Mouse (Mus musculus): ENCODE results near the gene Hivep3. TPM values are rescaled to one million over a fixed set of nuclear protein-coding genes. Genes with fewer than 3 reads are reported as not detected.
A peak's percentile ranks its signal among the peaks of the same experiment; 100 is the strongest.

Gene Hivep3
- polyA plus RNA-seq, 1 experiment from 2014 or later = 4.2 TPM

GRCm38 (mm10) chr4:119967636-119968035 lies 234.1 kb downstream of the Hivep3 start:
- Histone ChIP-seq H3K4me1 (peaks cover 8% of the 10 kb centered on the region), H3K9ac (no peak overlapping the region), H3K27ac (no peak overlapping the region), H3K9me3 (no peaks in the 10 kb centered on the region), H3K4me3 (replicated peaks) (no peak overlapping the region), H3K4me2 (no peak overlapping the region), H3K36me3 (replicated peaks) (no peaks in the 10 kb centered on the region), H3K27me3 (no peaks in the 10 kb centered on the region; the same call in 1 of the 2 replicates)
- WGBS = 76% methylated on average over 2 of the region's 2 CpGs
- no peak for ATAC-seq (ENCODE audit: low FRiP score)

GRCm38 (mm10) chr4:119968071-119968470 lies 234.5 kb downstream of the Hivep3 start:
- ATAC-seq (ENCODE audit: low FRiP score) = no peak
- no peak overlapping the region for H3K9ac ChIP-seq
- H3K27me3 ChIP-seq = no peaks in the 10 kb centered on the region; the same call in 1 of the 2 replicates
- no peaks in the 10 kb centered on the region for H3K9me3 ChIP-seq
- WGBS = 56% methylated on average over 4 of the region's 4 CpGs
- peaks cover 8% of the 10 kb centered on the region for H3K4me1 ChIP-seq
- H3K27ac ChIP-seq = 0 out of 2 replicates have a peak overlapping the region, but pooled peaks have one; percentile 19
- no peaks in the 10 kb centered on the region for H3K36me3 ChIP-seq (replicated peaks)
- no peak overlapping the region for H3K4me2 ChIP-seq
- H3K4me3 ChIP-seq (replicated peaks) = no peak overlapping the region

GRCm38 (mm10) chr4:119968887-119969286 lies 235.3 kb downstream of the Hivep3 start:
- Histone ChIP-seq H3K9me3 (no peaks in the 10 kb centered on the region), H3K4me1 (peaks cover 8% of the 10 kb centered on the region), H3K4me3 (replicated peaks) (no peak overlapping the region), H3K27me3 (no peaks in the 10 kb centered on the region; the same call in 1 of the 2 replicates), H3K27ac (no peak overlapping the region), H3K4me2 (no peak overlapping the region), H3K36me3 (replicated peaks) (no peaks in the 10 kb centered on the region), H3K9ac (no peak overlapping the region)
- no peak for ATAC-seq (ENCODE audit: low FRiP score)
- WGBS = 85% methylated on average over 2 of the region's 2 CpGs

- no peaks in the 10 kb centered on the region; the same call in 1 of the 2 replicates for H3K27me3 ChIP-seq
- no peaks in the 10 kb centered on the region for H3K36me3 ChIP-seq (replicated peaks)
- ATAC-seq (ENCODE audit: low FRiP score) = peak; percentile 13; the same call in 1 of the 2 replicates
- no peak overlapping the region for H3K4me3 ChIP-seq (replicated peaks)
- no peak overlapping the region for H3K4me2 ChIP-seq
- no peak overlapping the region for H3K27ac ChIP-seq
- H3K9me3 ChIP-seq = no peaks in the 10 kb centered on the region
- H3K9ac ChIP-seq = no peak overlapping the region
- 42% methylated on average over 9 of the region's 9 CpGs for WGBS
- H3K4me1 ChIP-seq = peaks cover 8% of the 10 kb centered on the region
Measured at GRCm38 (mm10) chr4:119970166-119970565, 236.6 kb downstream of the Hivep3 start.

- no peaks in the 10 kb centered on the region for H3K9me3 ChIP-seq
- H3K36me3 ChIP-seq (replicated peaks) = no peaks in the 10 kb centered on the region
- H3K27me3 ChIP-seq = no peaks in the 10 kb centered on the region; the same call in 1 of the 2 replicates
- H3K9ac ChIP-seq = no peak overlapping the region
- no peak overlapping the region for H3K27ac ChIP-seq
- H3K4me3 ChIP-seq (replicated peaks) = no peak overlapping the region
- peaks cover 21% of the 10 kb centered on the region for H3K4me1 ChIP-seq
- H3K4me2 ChIP-seq = no peak overlapping the region
- no peak for ATAC-seq (ENCODE audit: low FRiP score)
- WGBS = 69% methylated on average over 6 of the region's 6 CpGs
Measured at GRCm38 (mm10) chr4:119972375-119972774, 238.8 kb downstream of the Hivep3 start.

- no peak overlapping the region for H3K27ac ChIP-seq
- no peak for ATAC-seq (ENCODE audit: low FRiP score)
- no peaks in the 10 kb centered on the region for H3K9me3 ChIP-seq
- 84% methylated on average over 9 of the region's 9 CpGs for WGBS
- no peak overlapping the region for H3K4me2 ChIP-seq
- no peaks in the 10 kb centered on the region; the same call in 1 of the 2 replicates for H3K27me3 ChIP-seq
- H3K4me1 ChIP-seq = peaks cover 21% of the 10 kb centered on the region
- H3K36me3 ChIP-seq (replicated peaks) = no peaks in the 10 kb centered on the region
- no peak overlapping the region for H3K9ac ChIP-seq
- no peak overlapping the region for H3K4me3 ChIP-seq (replicated peaks)
Measured at GRCm38 (mm10) chr4:119973729-119974605, 240.4 kb downstream of the Hivep3 start.

- Histone ChIP-seq H3K4me3 (replicated peaks) (no peak overlapping the region), H3K9me3 (no peaks in the 10 kb centered on the region), H3K36me3 (replicated peaks) (no peaks in the 10 kb centered on the region), H3K4me1 (peaks cover 15% of the 10 kb centered on the region), H3K27ac (no peak overlapping the region), H3K9ac (no peak overlapping the region), H3K4me2 (no peak overlapping the region), H3K27me3 (no peaks in the 10 kb centered on the region; the same call in 1 of the 2 replicates)
- no peak for ATAC-seq (ENCODE audit: low FRiP score)
- WGBS = 89% methylated on average over 10 of the region's 10 CpGs
Measured at GRCm38 (mm10) chr4:119975242-119975641, 241.7 kb downstream of the Hivep3 start.

- Histone ChIP-seq H3K9ac (no peak overlapping the region), H3K36me3 (replicated peaks) (no peaks in the 10 kb centered on the region), H3K4me3 (replicated peaks) (no peak overlapping the region), H3K9me3 (no peaks in the 10 kb centered on the region), H3K27me3 (no peaks in the 10 kb centered on the region; the same call in 1 of the 2 replicates), H3K27ac (no peak overlapping the region), H3K4me1 (peaks cover 13% of the 10 kb centered on the region; the same call in 1 of the 2 replicates), H3K4me2 (no peak overlapping the region)
- 76% methylated on average over 12 of the region's 12 CpGs for WGBS
- ATAC-seq (ENCODE audit: low FRiP score) = no peak
Measured at GRCm38 (mm10) chr4:119975822-119976221, 242.2 kb downstream of the Hivep3 start.

- Histone ChIP-seq H3K4me3 (replicated peaks) (no peak overlapping the region), H3K36me3 (replicated peaks) (no peaks in the 10 kb centered on the region), H3K27me3 (no peaks in the 10 kb centered on the region; the same call in 1 of the 2 replicates), H3K27ac (no peak overlapping the region), H3K4me2 (no peak overlapping the region), H3K4me1 (peaks cover 13% of the 10 kb centered on the region; the same call in 1 of the 2 replicates), H3K9ac (no peak overlapping the region), H3K9me3 (no peaks in the 10 kb centered on the region)
- 28% methylated on average over 3 of the region's 3 CpGs for WGBS
- ATAC-seq (ENCODE audit: low FRiP score) = peak; percentile 40; the same call in 1 of the 2 replicates
Measured at GRCm38 (mm10) chr4:119976428-119977168, 243.0 kb downstream of the Hivep3 start.

GRCm38 (mm10) chr4:119977817-119978491 lies 244.4 kb downstream of the Hivep3 start:
- 81% methylated on average over 7 of the region's 7 CpGs for WGBS
- no peaks in the 10 kb centered on the region for H3K9me3 ChIP-seq
- H3K4me1 ChIP-seq = peaks cover 13% of the 10 kb centered on the region; the same call in 1 of the 2 replicates
- H3K4me3 ChIP-seq (replicated peaks) = no peak overlapping the region
- H3K27me3 ChIP-seq = no peaks in the 10 kb centered on the region; the same call in 1 of the 2 replicates
- H3K4me2 ChIP-seq = no peak overlapping the region
- no peak for ATAC-seq (ENCODE audit: low FRiP score)
- H3K9ac ChIP-seq = no peak overlapping the region
- H3K27ac ChIP-seq = no peak overlapping the region
- H3K36me3 ChIP-seq (replicated peaks) = no peaks in the 10 kb centered on the region

GRCm38 (mm10) chr4:119979238-119979829 lies 245.8 kb downstream of the Hivep3 start:
- Histone ChIP-seq H3K27me3 (no peaks in the 10 kb centered on the region), H3K4me1 (peaks cover 13% of the 10 kb centered on the region; the same call in 1 of the 2 replicates), H3K9ac (no peak overlapping the region), H3K9me3 (no peaks in the 10 kb centered on the region), H3K4me2 (no peak overlapping the region), H3K36me3 (replicated peaks) (no peaks in the 10 kb centered on the region), H3K4me3 (replicated peaks) (no peak overlapping the region), H3K27ac (no peak overlapping the region)
- WGBS = 78% methylated on average over 5 of the region's 5 CpGs
- ATAC-seq (ENCODE audit: low FRiP score) = no peak
